Mouse (Mus musculus): ENCODE data around the gene Npas2. TPM values are rescaled to one million over a fixed set of nuclear protein-coding genes. Genes with fewer than 3 reads are reported as not detected.

The Npas2 gene
- total RNA-seq, 2 experiments from 2014 or later: 55.3 to 67.1 TPM

DNA sequence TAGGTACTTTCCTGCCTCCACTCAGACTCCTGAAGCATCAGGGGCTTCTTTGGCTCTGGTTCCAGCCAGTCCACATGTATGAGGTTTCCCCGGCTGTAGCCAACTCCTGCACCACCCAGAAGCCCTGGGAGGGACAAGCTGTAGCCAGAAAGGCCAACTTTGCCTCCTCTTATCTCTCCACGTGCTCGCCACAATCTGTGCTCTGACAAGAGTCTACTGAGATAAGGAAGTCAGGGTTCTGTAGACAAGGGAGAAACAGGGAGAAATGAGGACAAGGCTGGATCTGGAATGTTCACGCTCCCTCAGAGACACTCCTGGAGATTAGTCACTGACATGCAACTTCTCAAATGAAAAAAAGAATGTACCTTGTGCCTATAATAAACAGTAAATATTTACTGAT lies 12.2 kb downstream of the Npas2 start:
- intact Hi-C loops (cut with DNase I): no loop called here
- DNase-seq (ENCODE audit: low spot score in 2 of 2): no peak

- peak in 1 of 2 experiments; percentile 76 for DNase-seq (ENCODE audit: low spot score in 2 of 2)
These were observed 13.4 kb downstream of the Npas2 start for GRCm38 (mm10) chr1:39206942-39207341.

GRCm38 (mm10) chr1:39210928-39211327 lies 17.4 kb downstream of the Npas2 start:
- intact Hi-C loops (cut with DNase I): no loop called here
- no peak for DNase-seq (ENCODE audit: low spot score in 2 of 2)

More at GRCm38 (mm10) chr1:39206942-39207341, 13.4 kb downstream of the Npas2 start:
- intact Hi-C loops (cut with DNase I): no loop called here

DNA sequence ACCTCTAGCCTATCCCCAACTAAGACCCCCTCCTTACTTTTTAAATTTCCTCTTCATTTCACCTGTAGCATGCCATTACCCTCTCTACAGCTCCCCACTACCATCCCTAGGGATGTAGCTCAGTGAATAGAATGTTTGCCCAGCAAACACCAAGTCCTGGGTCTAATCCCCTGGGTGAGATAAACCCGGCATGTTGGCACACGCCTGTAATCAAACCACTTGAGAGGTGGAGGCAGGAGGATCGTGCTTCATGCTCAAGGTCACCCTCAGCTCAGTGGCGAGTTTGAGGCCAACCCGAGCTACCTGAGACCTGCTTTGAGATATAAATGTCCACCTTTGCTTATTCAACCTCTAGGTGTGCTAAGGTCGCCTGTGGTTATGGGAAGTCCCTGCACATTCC lies 19.5 kb downstream of the Npas2 start:
- no peak for DNase-seq (ENCODE audit: low spot score in 2 of 2)
- intact Hi-C loops (cut with DNase I): no loop called here

DNA sequence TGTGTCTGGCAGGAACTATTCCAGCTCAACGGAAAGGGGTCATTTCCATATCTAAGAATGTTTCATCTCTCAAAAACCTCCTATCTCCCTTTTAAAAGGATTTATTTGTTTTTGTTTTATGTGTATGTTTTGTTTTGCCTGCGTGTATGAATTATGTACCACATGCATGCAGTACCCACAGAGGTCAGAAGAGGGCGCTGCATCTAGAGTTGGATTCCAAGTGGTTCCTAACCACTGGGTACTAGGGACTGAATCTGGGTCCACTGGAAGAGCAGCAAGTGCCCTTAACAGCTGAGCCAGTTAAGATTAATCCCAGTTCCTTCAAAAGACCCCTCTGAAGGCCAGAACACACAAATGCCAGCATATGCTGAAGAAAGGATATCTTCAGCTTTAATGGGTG lies 24.1 kb downstream of the Npas2 start:
- intact Hi-C loops (cut with DNase I): no loop called here
- no peak for DNase-seq (ENCODE audit: low spot score in 2 of 2)

GRCm38 (mm10) chr1:39228401-39228800 lies 34.9 kb downstream of the Npas2 start:
- intact Hi-C loops (cut with DNase I): no loop called here
- DNase-seq (ENCODE audit: low spot score in 2 of 2): no peak

- intact Hi-C loops (cut with DNase I): no loop called here
- DNase-seq (ENCODE audit: low spot score in 2 of 2): no peak
These were observed 36.5 kb downstream of the Npas2 start for GRCm38 (mm10) chr1:39230021-39230420.

DNA sequence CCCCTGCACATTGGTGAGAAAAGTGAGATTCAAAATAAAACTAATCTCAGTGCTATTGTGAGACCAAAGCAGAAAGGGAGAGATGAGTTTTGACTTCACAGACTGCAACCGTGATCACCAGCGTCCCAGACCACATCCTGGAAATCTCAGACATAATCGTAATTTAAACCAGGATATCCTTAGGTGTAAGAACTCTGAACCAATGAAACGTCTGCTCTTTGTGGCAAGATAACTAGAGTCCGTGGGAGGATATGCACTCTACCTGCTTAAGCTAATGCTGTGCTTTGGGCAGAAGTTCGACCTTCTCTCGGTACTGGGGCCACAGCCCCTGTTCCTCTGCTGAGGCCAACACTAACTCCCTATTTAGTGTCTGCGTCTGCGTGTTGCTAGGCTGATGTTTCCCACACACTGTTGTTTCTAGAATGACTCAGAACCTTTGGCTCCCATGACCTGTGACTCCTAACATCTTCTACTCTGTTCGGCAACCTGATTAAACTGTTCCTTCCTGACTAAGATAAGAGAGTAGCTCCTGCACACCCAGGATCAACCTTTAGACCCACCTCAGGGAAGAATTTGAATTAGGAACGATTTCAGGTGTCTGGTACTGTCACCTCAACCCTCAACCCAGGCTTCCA lies 41.4 kb downstream of the Npas2 start:
- no peak for DNase-seq (ENCODE audit: low spot score in 2 of 2)
- intact Hi-C loops (cut with DNase I): no loop called here

GRCm38 (mm10) chr1:39237503-39238255 lies 44.1 kb downstream of the Npas2 start:
- intact Hi-C loops (cut with DNase I): no loop called here

GRCm38 (mm10) chr1:39240860-39241584 lies 47.5 kb downstream of the Npas2 start:
- intact Hi-C loops (cut with DNase I): no loop called here

More at GRCm38 (mm10) chr1:39237503-39238255, 44.1 kb downstream of the Npas2 start:
- DNase-seq (ENCODE audit: low spot score in 2 of 2): no peak

DNA sequence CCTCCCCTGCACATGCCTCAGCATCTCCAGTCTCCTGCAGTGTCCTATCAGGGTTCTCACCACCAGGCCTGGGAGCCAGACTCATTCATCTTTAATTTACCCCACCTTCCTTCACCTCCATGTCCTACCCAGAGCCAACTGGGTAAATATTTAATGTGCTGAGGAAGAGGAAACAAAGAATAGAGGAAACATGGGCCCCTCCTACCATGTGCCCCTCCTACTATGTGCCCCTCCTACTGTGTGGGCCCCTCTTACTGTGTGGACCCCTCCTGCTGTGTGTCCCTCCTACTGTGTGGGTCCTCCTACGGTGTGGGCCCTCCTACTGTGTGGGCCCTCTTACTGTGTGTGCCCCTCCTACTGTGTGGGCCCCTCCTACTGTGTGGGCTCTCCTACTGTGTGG lies 51.2 kb downstream of the Npas2 start:
- DNase-seq (ENCODE audit: low spot score in 2 of 2): no peak
- intact Hi-C loops (cut with DNase I): no loop called here

More at GRCm38 (mm10) chr1:39240860-39241584, 47.5 kb downstream of the Npas2 start:
- DNase-seq (ENCODE audit: low spot score in 2 of 2): no peak

- DNase-seq (ENCODE audit: low spot score in 2 of 2): peak; percentile 55 to 85
- intact Hi-C loops (cut with DNase I): loop anchor here (5.0 kb wide), 1 partner anchor 239 kb away; no protein-coding TSS in a partner anchor
These were observed 58.1 kb downstream of the Npas2 start for GRCm38 (mm10) chr1:39251679-39252078.

GRCm38 (mm10) chr1:39253771-39254170 lies 60.2 kb downstream of the Npas2 start:
- DNase-seq (ENCODE audit: low spot score in 2 of 2): no peak
- intact Hi-C loops (cut with DNase I): loop anchor here (5.0 kb wide), 1 partner anchor 241 kb away; no protein-coding TSS in a partner anchor

- intact Hi-C loops (cut with DNase I): no loop called here
- no peak for DNase-seq (ENCODE audit: low spot score in 2 of 2)
These were observed 62.5 kb downstream of the Npas2 start for GRCm38 (mm10) chr1:39256051-39256450.

GRCm38 (mm10) chr1:39256513-39257330 lies 63.2 kb downstream of the Npas2 start:
- intact Hi-C loops (cut with DNase I): no loop called here

DNA sequence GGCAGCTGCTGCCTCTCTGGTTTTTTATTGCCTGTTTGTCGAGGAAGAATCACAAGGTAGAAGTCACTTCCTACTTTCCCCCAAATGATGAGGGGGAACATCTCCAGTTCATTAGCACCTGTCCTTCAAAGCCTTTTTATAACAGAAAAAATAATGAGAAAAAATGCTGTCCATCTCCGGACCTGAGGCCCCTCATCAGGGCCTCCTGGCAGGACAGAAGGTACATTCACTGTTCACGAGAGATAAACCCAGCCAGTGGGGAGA lies 63.7 kb downstream of the Npas2 start:
- no peak for DNase-seq (ENCODE audit: low spot score in 2 of 2)
- intact Hi-C loops (cut with DNase I): no loop called here

More at GRCm38 (mm10) chr1:39256513-39257330, 63.2 kb downstream of the Npas2 start:
- no peak for DNase-seq (ENCODE audit: low spot score in 2 of 2)

DNA sequence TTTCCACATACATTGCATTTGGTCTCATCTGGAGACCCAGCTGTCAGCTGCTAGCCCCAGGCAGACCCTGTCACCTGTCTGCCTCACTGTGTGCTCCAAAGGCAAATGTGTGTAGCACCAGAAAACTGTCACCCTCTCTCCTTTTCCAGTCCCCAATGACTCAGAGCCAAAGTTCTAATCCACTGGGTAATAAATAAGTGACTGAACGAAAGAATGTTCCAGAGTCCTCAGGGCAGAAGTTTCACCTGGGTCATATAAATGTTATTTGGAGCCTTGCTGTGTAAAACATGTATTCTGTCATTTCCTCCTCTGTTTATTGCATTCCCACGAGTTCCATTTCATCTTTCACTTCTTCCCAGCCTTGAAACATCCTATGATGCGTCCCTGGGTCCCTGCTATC lies 66.1 kb downstream of the Npas2 start:
- no peak for DNase-seq (ENCODE audit: low spot score in 2 of 2)
- intact Hi-C loops (cut with DNase I): no loop called here

DNA sequence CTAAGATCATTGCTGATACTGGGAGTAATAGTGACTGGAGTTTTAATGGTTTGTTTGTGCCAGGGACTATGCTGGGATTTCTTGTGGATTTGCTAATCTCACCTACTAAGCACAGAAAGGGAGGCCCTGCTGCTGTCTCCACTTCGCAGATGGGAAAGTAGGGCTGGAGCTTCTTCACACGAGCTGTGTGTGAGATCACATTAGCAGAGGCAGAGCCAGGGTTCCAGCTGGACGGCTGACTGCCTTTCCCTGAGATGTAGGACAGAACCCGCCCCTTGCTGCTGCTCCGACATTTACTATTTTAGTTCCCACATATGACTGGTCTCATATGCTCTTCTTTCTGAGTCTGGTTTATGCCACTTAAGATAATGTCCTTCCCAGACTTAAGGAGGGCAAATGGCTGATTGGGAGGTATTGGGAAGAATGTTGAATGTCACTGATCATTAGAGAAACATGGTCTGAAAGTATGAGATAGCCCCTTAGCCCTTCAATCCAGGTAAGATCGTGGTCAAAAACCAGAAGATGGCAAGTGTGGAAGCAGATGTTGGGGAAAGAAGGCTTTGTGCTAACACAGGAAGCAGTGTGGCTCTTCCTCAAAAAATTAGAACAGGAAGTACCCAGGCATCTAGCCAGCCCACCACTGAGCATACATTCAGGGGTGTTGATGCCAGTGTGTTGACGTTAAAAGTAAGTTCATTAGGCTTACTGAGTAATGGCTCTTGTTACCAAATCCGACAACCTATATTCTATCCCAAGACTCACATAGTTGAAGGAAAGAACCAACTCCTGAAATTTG lies 66.8 kb downstream of the Npas2 start:
- DNase-seq (ENCODE audit: low spot score in 2 of 2): peak; percentile 20 to 76
- intact Hi-C loops (cut with DNase I): no loop called here
